Mouse (Mus musculus): ENCODE measurements around the gene Pdgfc. TPM values are rescaled to one million over a fixed set of nuclear protein-coding genes. Genes with fewer than 3 reads are reported as not detected.

Gene Pdgfc
- polyA plus RNA-seq, 1 experiment from 2014 or later, result 2.2 TPM

DNA sequence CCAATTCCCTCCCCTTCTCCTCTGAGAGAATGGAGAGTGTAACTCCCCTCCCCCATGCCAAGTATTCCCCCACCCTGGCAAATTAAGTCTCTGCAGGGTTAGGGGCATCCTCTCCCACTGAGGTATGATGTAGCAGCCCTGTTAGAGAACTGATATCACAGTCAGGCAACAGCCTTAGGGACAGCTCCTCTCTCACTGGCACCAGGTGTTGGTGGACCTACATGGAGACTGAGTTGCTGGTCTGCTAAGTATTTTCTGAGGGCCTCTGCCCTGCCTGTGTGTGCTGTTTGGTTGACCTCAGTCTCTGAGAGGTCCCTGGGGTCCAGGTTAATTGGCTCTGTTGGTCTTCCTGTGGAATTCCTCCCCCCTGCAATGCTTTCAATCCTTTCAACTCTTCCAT lies 114.0 kb downstream of the Pdgfc start:
- H3K27me3 ChIP-seq (replicated peaks; ENCODE audit: insufficient read depth, low read length), result no peaks in the 10 kb centered on the region
- no peak overlapping the region for H3K4me3 ChIP-seq (ENCODE audit: low read depth, low read length)
- no peaks in the 10 kb centered on the region for H3K4me1 ChIP-seq (ENCODE audit: insufficient read depth, low read depth, low read length)
- H3K9me3 ChIP-seq (ENCODE audit: low read length), result no peaks in the 10 kb centered on the region
- no peak for ATAC-seq
- no peak overlapping the region for H3K4me2 ChIP-seq (replicated peaks; ENCODE audit: low read depth, low read length)
- DNase-seq (ENCODE audit: low spot score), result no peak
- no peak overlapping the region for H3K27ac ChIP-seq (ENCODE audit: low read length)
- no peak overlapping the region for H3K9ac ChIP-seq (replicated peaks; ENCODE audit: low read depth)
- H3K36me3 ChIP-seq (ENCODE audit: insufficient read depth, low read length), result no peaks in the 10 kb centered on the region
- TF ChIP-seq CTCF (IDR thresholded peaks at IDR 0.05), result no peak

DNA sequence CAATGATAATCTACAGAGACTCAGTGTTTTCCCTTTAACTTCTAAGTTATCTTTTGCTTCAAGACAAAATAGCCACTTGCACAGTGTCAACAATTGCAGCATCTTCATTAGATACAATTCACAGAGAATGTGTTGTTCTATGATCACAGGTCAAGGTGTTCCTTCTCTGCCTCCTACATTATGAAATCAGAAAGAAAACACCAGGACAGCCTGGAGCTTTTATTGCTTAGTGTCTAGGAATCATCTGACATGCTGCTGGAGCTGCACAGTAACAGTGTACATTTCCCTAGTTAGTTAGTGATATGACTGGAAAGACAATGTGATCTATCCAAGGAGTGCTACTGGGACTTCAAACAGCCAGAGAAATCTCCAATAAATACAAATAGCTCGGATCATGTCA lies 118.2 kb downstream of the Pdgfc start:
- H3K27ac ChIP-seq (ENCODE audit: low read length), result no peak overlapping the region
- H3K9me3 ChIP-seq (ENCODE audit: low read length), result no peaks in the 10 kb centered on the region
- H3K36me3 ChIP-seq (ENCODE audit: insufficient read depth, low read length), result no peaks in the 10 kb centered on the region
- DNase-seq (ENCODE audit: low spot score), result no peak
- no peak overlapping the region for H3K9ac ChIP-seq (replicated peaks; ENCODE audit: low read depth)
- TF ChIP-seq CTCF (IDR thresholded peaks at IDR 0.05) (no peak), EP300 (IDR thresholded peaks at IDR 0.05) (no peak)
- H3K4me2 ChIP-seq (replicated peaks; ENCODE audit: low read depth, low read length), result no peak overlapping the region
- WGBS, result 44% methylated on average over 1 of the region's 1 CpGs
- H3K27me3 ChIP-seq (replicated peaks; ENCODE audit: insufficient read depth, low read length), result no peaks in the 10 kb centered on the region
- H3K4me3 ChIP-seq (ENCODE audit: low read depth, low read length), result no peak overlapping the region
- H3K4me1 ChIP-seq (ENCODE audit: insufficient read depth, low read depth, low read length), result no peaks in the 10 kb centered on the region
- ATAC-seq, result no peak

DNA sequence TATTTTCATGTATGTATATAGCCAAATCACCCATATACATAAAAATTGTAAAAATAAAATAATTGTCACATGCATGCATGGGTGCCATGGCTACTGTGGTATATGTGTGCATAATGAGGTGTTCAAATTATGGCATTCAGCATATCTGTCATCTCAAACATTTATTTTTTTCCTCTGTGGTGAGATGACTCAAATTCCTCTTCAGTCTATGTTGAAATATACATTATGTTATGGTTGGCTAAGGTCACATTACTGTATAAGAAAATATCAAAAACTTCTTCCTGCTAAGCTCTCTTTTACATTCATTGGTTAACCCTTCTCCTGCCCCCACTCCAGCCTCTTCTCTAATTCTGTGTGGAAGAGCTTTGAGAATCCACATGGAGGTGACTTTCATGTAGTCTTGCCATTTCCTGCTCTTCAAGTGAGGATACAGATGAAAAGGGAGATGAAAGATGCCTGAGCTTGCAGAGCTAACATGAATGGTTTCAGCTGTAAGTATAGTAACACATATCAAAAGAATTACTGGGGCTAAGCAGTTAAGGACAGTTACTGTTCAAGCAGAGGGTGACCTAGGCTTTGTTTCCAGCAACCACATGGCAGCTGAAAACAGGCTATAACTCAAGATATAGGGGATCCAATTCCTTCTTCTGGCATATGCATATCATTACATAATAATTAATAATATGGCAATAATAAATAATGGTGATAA lies 124.4 kb downstream of the Pdgfc start:
- Histone ChIP-seq H3K27ac (ENCODE audit: low read length) (no peak overlapping the region), H3K4me1 (ENCODE audit: insufficient read depth, low read depth, low read length) (no peaks in the 10 kb centered on the region), H3K9me3 (ENCODE audit: low read length) (no peaks in the 10 kb centered on the region), H3K4me2 (replicated peaks; ENCODE audit: low read depth, low read length) (no peak overlapping the region), H3K9ac (replicated peaks; ENCODE audit: low read depth) (no peak overlapping the region), H3K4me3 (ENCODE audit: low read depth, low read length) (no peak overlapping the region), H3K36me3 (ENCODE audit: insufficient read depth, low read length) (no peaks in the 10 kb centered on the region), H3K27me3 (replicated peaks; ENCODE audit: insufficient read depth, low read length) (no peaks in the 10 kb centered on the region)
- TF ChIP-seq CTCF (IDR thresholded peaks at IDR 0.05) (no peak), EP300 (IDR thresholded peaks at IDR 0.05) (no peak)
- no peak for ATAC-seq
- no peak for DNase-seq (ENCODE audit: low spot score)

DNA sequence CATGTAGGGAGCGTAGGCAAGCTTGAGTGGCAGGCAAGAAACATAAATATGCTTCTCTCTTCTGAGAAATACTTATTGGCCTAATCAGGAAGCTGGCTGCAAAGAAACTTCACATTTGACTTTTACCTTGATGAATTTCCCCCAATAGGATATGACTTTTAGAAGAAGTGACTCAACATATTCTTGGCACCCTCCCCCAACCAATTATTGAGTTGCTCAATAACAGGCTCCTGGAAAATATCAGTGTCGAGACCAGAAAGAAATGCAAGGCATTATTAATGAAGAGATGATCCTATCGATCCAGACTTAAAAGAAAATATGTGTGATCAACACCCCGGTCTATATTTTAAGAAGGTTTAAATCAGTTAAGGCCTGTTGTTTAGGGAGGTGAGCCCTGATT lies 125.9 kb downstream of the Pdgfc start:
- Histone ChIP-seq H3K36me3 (ENCODE audit: insufficient read depth, low read length) (no peaks in the 10 kb centered on the region), H3K27ac (ENCODE audit: low read length) (no peak overlapping the region), H3K4me3 (ENCODE audit: low read depth, low read length) (no peak overlapping the region), H3K4me2 (replicated peaks; ENCODE audit: low read depth, low read length) (no peak overlapping the region), H3K9ac (replicated peaks; ENCODE audit: low read depth) (no peak overlapping the region), H3K4me1 (ENCODE audit: insufficient read depth, low read depth, low read length) (no peaks in the 10 kb centered on the region), H3K27me3 (replicated peaks; ENCODE audit: insufficient read depth, low read length) (no peaks in the 10 kb centered on the region), H3K9me3 (ENCODE audit: low read length) (no peaks in the 10 kb centered on the region)
- ATAC-seq (no peak), DNase-seq (ENCODE audit: low spot score) (no peak)
- WGBS, result 84% methylated on average over 4 of the region's 4 CpGs
- TF ChIP-seq EP300 (IDR thresholded peaks at IDR 0.05) (no peak), CTCF (IDR thresholded peaks at IDR 0.05) (no peak)

DNA sequence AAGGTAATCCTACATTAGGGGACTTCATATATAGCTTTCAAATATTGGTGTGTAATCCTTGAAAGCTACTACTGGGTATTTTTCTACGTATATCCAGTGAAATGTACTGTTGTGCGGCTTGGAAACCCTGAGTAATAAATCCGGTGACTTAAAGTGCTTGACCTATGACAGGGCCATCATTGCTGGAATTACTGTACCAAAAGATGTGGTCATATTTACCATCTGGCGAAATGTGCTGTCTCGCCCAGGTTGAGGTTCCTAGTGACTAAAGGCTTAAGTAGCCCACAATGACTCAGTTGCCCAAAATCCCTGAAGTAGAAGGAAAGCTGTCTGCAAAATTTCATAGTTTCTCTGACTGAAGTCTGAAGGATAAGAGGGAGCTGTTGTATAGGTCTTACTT lies 127.9 kb downstream of the Pdgfc start:
- no peak overlapping the region for H3K27ac ChIP-seq (ENCODE audit: low read length)
- no peaks in the 10 kb centered on the region for H3K4me1 ChIP-seq (ENCODE audit: insufficient read depth, low read depth, low read length)
- no peaks in the 10 kb centered on the region for H3K9me3 ChIP-seq (ENCODE audit: low read length)
- H3K4me2 ChIP-seq (replicated peaks; ENCODE audit: low read depth, low read length), result no peak overlapping the region
- H3K36me3 ChIP-seq (ENCODE audit: insufficient read depth, low read length), result no peaks in the 10 kb centered on the region
- no peak for DNase-seq (ENCODE audit: low spot score)
- 87% methylated on average over 5 of the region's 5 CpGs for WGBS
- no peak for TF ChIP-seq EP300 (IDR thresholded peaks at IDR 0.05)
- no peak for TF ChIP-seq CTCF (IDR thresholded peaks at IDR 0.05)
- no peak for ATAC-seq
- H3K4me3 ChIP-seq (ENCODE audit: low read depth, low read length), result no peak overlapping the region
- no peak overlapping the region for H3K9ac ChIP-seq (replicated peaks; ENCODE audit: low read depth)
- no peaks in the 10 kb centered on the region for H3K27me3 ChIP-seq (replicated peaks; ENCODE audit: insufficient read depth, low read length)

GRCm38 (mm10) chr3:81170073-81170809 lies 134.0 kb downstream of the Pdgfc start:
- DNase-seq (ENCODE audit: low spot score) (no peak), ATAC-seq (no peak)
- TF ChIP-seq EP300 (IDR thresholded peaks at IDR 0.05) (no peak), CTCF (IDR thresholded peaks at IDR 0.05) (no peak)
- Histone ChIP-seq H3K4me2 (replicated peaks; ENCODE audit: low read depth, low read length) (no peak overlapping the region), H3K4me1 (ENCODE audit: insufficient read depth, low read depth, low read length) (no peaks in the 10 kb centered on the region), H3K27me3 (replicated peaks; ENCODE audit: insufficient read depth, low read length) (no peaks in the 10 kb centered on the region), H3K9me3 (ENCODE audit: low read length) (no peaks in the 10 kb centered on the region), H3K4me3 (ENCODE audit: low read depth, low read length) (no peak overlapping the region), H3K9ac (replicated peaks; ENCODE audit: low read depth) (no peak overlapping the region), H3K27ac (ENCODE audit: low read length) (no peak overlapping the region), H3K36me3 (ENCODE audit: insufficient read depth, low read length) (no peaks in the 10 kb centered on the region)
- 64% methylated on average over 4 of the region's 4 CpGs for WGBS

All from lung, postnatal 0 days (tissue).